Mouse (Mus musculus) myocyte (in vitro differentiated cells): Measurements from ENCODE around the gene Peli2.

Experiments used
- POLR2A ChIP-seq: IDR thresholded peaks from one replicate; pipeline ENCODE4 v1.6.1; 2011; ENCODE audit warnings: low read depth, mild to moderate bottlenecking, control low read depth, moderate library complexity; ENCODE audit not compliant: insufficient read length
- POLR2AphosphoS2 ChIP-seq: IDR thresholded peaks from one replicate; pipeline ENCODE4 v1.6.1; 2011; ENCODE audit warnings: low read depth, control low read depth; ENCODE audit not compliant: insufficient read length
- SRF ChIP-seq: IDR thresholded peaks from one replicate; pipeline ENCODE4 v1.6.1; 2011; ENCODE audit warnings: low read depth; ENCODE audit not compliant: control insufficient read depth, insufficient read length
- USF1 ChIP-seq: IDR thresholded peaks from one replicate; pipeline ENCODE4 v1.6.1; 2011; ENCODE audit warnings: low read depth, mild to moderate bottlenecking, control low read depth, moderate library complexity

DNA sequence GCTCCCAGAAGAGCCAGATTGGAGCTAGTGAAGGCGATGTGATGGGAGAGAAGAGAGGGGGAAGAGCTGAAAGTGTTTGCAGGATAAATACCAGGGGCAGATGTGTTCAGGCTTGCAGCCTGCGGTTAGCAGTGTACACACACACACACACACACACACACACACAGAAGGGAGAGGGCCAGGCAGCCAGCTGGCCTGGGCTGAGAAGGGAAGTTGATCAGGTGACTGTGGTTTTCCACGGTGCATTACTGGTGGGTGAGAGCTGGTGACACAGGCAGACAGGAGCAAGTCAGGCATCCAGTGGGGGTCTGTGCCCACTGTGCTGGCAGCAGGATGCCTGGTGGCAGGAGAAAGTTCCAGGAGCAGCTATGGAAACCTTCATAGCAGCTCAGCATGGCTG lies 125.6 kb downstream of the Peli2 start:
- TF ChIP-seq SRF, result no peak
- no peak for TF ChIP-seq POLR2A
- TF ChIP-seq POLR2AphosphoS2, result no peak
- peak; percentile 74 for TF ChIP-seq USF1
